Mouse (Mus musculus) adrenal gland, postnatal 25 days (tissue): ENCODE measurements around the gene Hspb2. TPM values are rescaled to one million over a fixed set of nuclear protein-coding genes. Genes with fewer than 3 reads are reported as not detected.
A peak's percentile ranks its signal among the peaks of the same experiment; 100 is the strongest.

Experiments used
- DNase-seq: peaks from one replicate; pipeline ENCODE4 v3.0.0; 2021; ENCODE audit warnings: mixed read lengths
- total RNA-seq: library from RNA; stranded (reverse); gene quantifications from 2 replicates; pipeline ENCODE4 v1.2.3, GENCODE M21; 2021

The Hspb2 gene
- total RNA-seq, 1 experiment from 2014 or later = 2.0 TPM

- no peak for DNase-seq
Measured at GRCm38 (mm10) chr9:50750706-50751105, 1.4 kb downstream of the Hspb2 start.

- no peak for DNase-seq
Measured at GRCm38 (mm10) chr9:50746214-50746677, 5.9 kb downstream of the Hspb2 start, which contains the start of gene 2310030G06Rik. Gene 2310030G06Rik (minus strand): TSS chr9:50746536.

- DNase-seq = no peak
Measured at GRCm38 (mm10) chr9:50745806-50746205, 6.3 kb downstream of the Hspb2 start.

- DNase-seq = no peak
Measured at GRCm38 (mm10) chr9:50742744-50743143, 9.4 kb downstream of the Hspb2 start.

GRCm38 (mm10) chr9:50742261-50742660 is 9.9 kb downstream of the Hspb2 start:
- no peak for DNase-seq

- DNase-seq = no peak
Measured at GRCm38 (mm10) chr9:50740867-50741784, 11.0 kb downstream of the Hspb2 start.

GRCm38 (mm10) chr9:50738914-50739870 is 13.0 kb downstream of the Hspb2 start, which contains the start of gene Dixdc1:
Gene Dixdc1 (minus strand): TSS chr9:50739517.
- DNase-seq = peak; percentile 94

- peak; percentile 32 for DNase-seq
Measured at GRCm38 (mm10) chr9:50734989-50735388, 17.2 kb downstream of the Hspb2 start.

GRCm38 (mm10) chr9:50732560-50732959 is 19.6 kb downstream of the Hspb2 start:
- no peak for DNase-seq

GRCm38 (mm10) chr9:50729600-50729999 is 22.6 kb downstream of the Hspb2 start:
- no peak for DNase-seq

GRCm38 (mm10) chr9:50727925-50728651 is 24.1 kb downstream of the Hspb2 start:
- DNase-seq = peak; percentile 74

GRCm38 (mm10) chr9:50727171-50727924 is 24.8 kb downstream of the Hspb2 start:
- peak; percentile 17 for DNase-seq

GRCm38 (mm10) chr9:50725921-50726590 is 26.1 kb downstream of the Hspb2 start:
- DNase-seq = no peak

GRCm38 (mm10) chr9:50724661-50725330 is 27.4 kb downstream of the Hspb2 start:
- DNase-seq = no peak

- no peak for DNase-seq
Measured at GRCm38 (mm10) chr9:50724147-50724546, 28.0 kb downstream of the Hspb2 start.

- DNase-seq = peak; percentile 78
Measured at GRCm38 (mm10) chr9:50723406-50723805, 28.7 kb downstream of the Hspb2 start.

- no peak for DNase-seq
Measured at GRCm38 (mm10) chr9:50722451-50722911, 29.7 kb downstream of the Hspb2 start.

GRCm38 (mm10) chr9:50721061-50721460 is 31.1 kb downstream of the Hspb2 start:
- DNase-seq = peak; percentile 29

GRCm38 (mm10) chr9:50718878-50719277 is 33.3 kb downstream of the Hspb2 start:
- DNase-seq = no peak

- no peak for DNase-seq
Measured at GRCm38 (mm10) chr9:50714188-50714587, 38.0 kb downstream of the Hspb2 start.
